ENCODE assay signal across 16 mouse cellular contexts in the genomic region with DNA sequence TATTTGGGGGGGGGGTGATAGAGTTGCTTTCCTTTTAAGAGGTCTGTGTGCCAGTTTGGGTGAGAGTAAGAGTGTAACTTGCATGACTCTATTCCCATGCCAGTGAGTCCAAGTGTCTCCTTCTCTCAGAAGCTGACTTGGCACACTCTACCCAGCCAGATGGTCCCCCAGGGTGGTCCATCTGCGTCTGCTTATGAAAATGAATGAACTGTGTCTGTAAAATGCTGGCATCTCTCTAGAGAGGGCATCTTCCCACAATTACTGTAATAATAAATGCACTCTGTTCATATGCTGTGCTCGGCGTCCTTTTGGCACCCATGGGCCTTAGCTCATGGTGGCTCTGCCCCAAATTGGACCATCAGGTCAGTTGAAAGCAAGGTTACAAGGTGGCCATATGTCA.
A peak's percentile ranks its signal among the peaks of the same experiment; 100 is the strongest.
DNase-seq lines count a peak whose midpoint lies in the region; ATAC-seq and TF ChIP-seq lines count a peak whose summit lies in the region.
"Had no signal": no experiment of that assay in that cellular context is flagged by ENCODE, and none has a peak within 500 bp of the region (broad histone marks: within the 10 kb centered on the region; RNA-seq: fewer than 3 reads in every experiment).

No protein-coding gene starts in this region.

- intact Hi-C loops in gastrocnemius, adult 2 months (cut with DNase I): no loop called here

- no peak overlapping the region for H3K4me3 ChIP-seq in hindbrain, embryonic 15.5 days
- H3K4me3 ChIP-seq in hindbrain, embryonic 13.5 days: no peak overlapping the region
- H3K4me3 ChIP-seq in gastrocnemius, adult 2 months: no peak overlapping the region
- H3K4me3 ChIP-seq: heart, embryonic 13.5 days; limb, embryonic 13.5 days had no signal

- no peaks in the 10 kb centered on the region for H3K9me3 ChIP-seq in hindbrain, embryonic 15.5 days
- no peaks in the 10 kb centered on the region for H3K9me3 ChIP-seq in hindbrain, embryonic 13.5 days
- H3K9me3 ChIP-seq: heart, embryonic 13.5 days; limb, embryonic 13.5 days had no signal

- no peak overlapping the region for H3K9ac ChIP-seq in hindbrain, embryonic 15.5 days
- no peak overlapping the region for H3K9ac ChIP-seq in hindbrain, embryonic 13.5 days
- H3K9ac ChIP-seq: heart, embryonic 13.5 days; limb, embryonic 13.5 days; lung, embryonic 14.5 days had no signal

- peak; percentile 98 to 99 for DNase-seq in cerebellum, postnatal 10 days
- DNase-seq in layer of hippocampus, adult 9-11 months: peak; percentile 84
- DNase-seq in gastrocnemius, adult 2 months: no peak
- no peak for DNase-seq in lung, adult 18-20 months
- DNase-seq: adrenal gland, adult 8-10 months; embryo, embryonic 11 days; kidney, postnatal 14 days; lung, embryonic 14.5 days had no signal

- no peak overlapping the region for H3K27ac ChIP-seq in hindbrain, embryonic 15.5 days (replicated peaks)
- H3K27ac ChIP-seq in hindbrain, embryonic 13.5 days: no peak overlapping the region
- H3K27ac ChIP-seq in gastrocnemius, adult 2 months: no peak overlapping the region
- H3K27ac ChIP-seq: heart, embryonic 13.5 days; limb, embryonic 13.5 days had no signal

- H3K4me2 ChIP-seq in hindbrain, embryonic 15.5 days: no peak overlapping the region
- H3K4me2 ChIP-seq in hindbrain, embryonic 13.5 days: no peak overlapping the region
- H3K4me2 ChIP-seq: heart, embryonic 13.5 days; limb, embryonic 13.5 days; lung, embryonic 14.5 days; midbrain, embryonic 11.5 days had no signal

- ATAC-seq in hindbrain, embryonic 15.5 days (ENCODE audit: low FRiP score, low read depth): peak; percentile 75; the same call in 1 of the 2 replicates
- ATAC-seq in hindbrain, embryonic 13.5 days (ENCODE audit: low FRiP score): no peak
- ATAC-seq in cerebellum, adult (ENCODE audit: insufficient number of reproducible peaks, low FRiP score, low TSS enrichment): peak; percentile 90
- ATAC-seq: inflammation-experienced regulatory T-cells, adult 6 months; Patski had no signal

- 47% methylated on average over 3 of the region's 3 CpGs for WGBS in hindbrain, embryonic 15.5 days
- 54% methylated on average over 3 of the region's 3 CpGs for WGBS in hindbrain, embryonic 13.5 days

- TF ChIP-seq CTCF in gastrocnemius, adult 2 months (IDR thresholded peaks at IDR 0.05): no peak

- 0 out of 2 replicates have a peak, but pooled peaks cover 3% of the 10 kb centered on the region for H3K4me1 ChIP-seq in hindbrain, embryonic 15.5 days (replicated peaks)
- H3K4me1 ChIP-seq in hindbrain, embryonic 13.5 days (replicated peaks): no peaks in the 10 kb centered on the region
- H3K4me1 ChIP-seq: heart, embryonic 13.5 days; limb, embryonic 13.5 days had no signal

- no peaks in the 10 kb centered on the region for H3K27me3 ChIP-seq in hindbrain, embryonic 15.5 days
- no peaks in the 10 kb centered on the region for H3K27me3 ChIP-seq in hindbrain, embryonic 13.5 days
- H3K27me3 ChIP-seq: heart, embryonic 13.5 days; limb, embryonic 13.5 days; Patski had no signal

- no peaks in the 10 kb centered on the region for H3K36me3 ChIP-seq in hindbrain, embryonic 15.5 days
- no peaks in the 10 kb centered on the region for H3K36me3 ChIP-seq in hindbrain, embryonic 13.5 days
- H3K36me3 ChIP-seq: heart, embryonic 13.5 days; limb, embryonic 13.5 days had no signal

Comparison
In these comparisons a context has a peak if more than half of its experiments do, and no peak if none do; other contexts are left out.
1. DNase-seq: peak in cerebellum, postnatal 10 days (2 of 2) and layer of hippocampus, adult 9-11 months (single experiment); none in gastrocnemius, adult 2 months (single experiment) and lung, adult 18-20 months (0 of 2).